Mouse (Mus musculus) liver (tissue): ENCODE results near the gene Orai2.
"Not testable (repeated sequence)": the region's sequence is repeated elsewhere in the genome, so short reads cannot be mapped to it uniquely, and the experiment has no call there.

Experiments
- DNase-seq: peaks from one replicate; pipeline ENCODE4 v3.0.0-alpha.2; 2020; ENCODE audit warnings: mixed read lengths

Orai2 gene

GRCm38 (mm10) chr5:136170512-136171362 is at the start of gene Orai2:
Gene Orai2, minus strand, starts transcription at chr5:136170713.
- peak; percentile 81 for DNase-seq

- DNase-seq: no peak
Observed at GRCm38 (mm10) chr5:136218585-136218984, 48.1 kb upstream of the Orai2 start.

GRCm38 (mm10) chr5:136217932-136218381 is 47.4 kb upstream of the Orai2 start:
- DNase-seq: no peak

- DNase-seq: no peak
Observed at GRCm38 (mm10) chr5:136217004-136217665, 46.6 kb upstream of the Orai2 start.

- DNase-seq: no peak
Observed at GRCm38 (mm10) chr5:136215958-136216357, 45.4 kb upstream of the Orai2 start.

DNA sequence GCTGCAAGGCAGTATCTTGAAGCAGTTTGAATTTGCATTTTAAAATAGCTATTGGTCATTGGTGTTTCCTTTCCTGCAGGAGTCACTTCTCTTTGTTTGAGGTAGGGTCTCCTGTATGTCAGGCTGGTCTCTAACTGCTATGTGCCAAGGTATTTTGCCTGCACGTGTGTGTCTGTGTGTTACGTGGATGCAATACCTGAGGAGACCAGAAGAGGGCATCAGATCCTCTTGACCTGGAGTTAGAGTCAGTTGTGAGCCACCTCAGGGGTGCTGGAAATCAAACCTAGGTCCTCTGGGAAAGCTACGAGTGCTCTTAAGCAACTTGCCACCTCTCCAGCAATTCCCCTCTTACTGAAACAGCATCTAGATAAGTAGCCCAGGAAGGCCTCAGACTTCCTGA is 44.7 kb upstream of the Orai2 start:
- DNase-seq: no peak

GRCm38 (mm10) chr5:136213716-136214115 is 43.2 kb upstream of the Orai2 start:
- DNase-seq: no peak

DNA sequence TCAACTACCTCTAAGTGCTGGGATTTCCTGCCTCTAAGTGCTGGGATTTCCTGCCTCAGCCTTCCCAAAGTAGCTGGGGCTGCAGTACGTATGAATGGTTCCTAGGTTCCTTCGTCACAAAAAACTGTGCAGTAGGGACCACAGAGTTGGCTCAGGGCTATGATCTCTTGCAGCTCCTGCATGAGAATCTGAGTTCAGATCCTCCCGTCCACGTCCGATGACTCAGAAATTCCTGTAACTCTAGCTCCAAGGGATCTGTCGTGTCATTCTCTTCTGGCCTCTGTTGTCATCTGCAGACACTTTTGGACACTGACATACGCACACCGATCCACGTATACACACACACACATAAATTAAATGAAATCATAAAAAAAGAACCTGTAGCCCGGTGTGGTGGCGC is 42.2 kb upstream of the Orai2 start:
- no peak for DNase-seq

GRCm38 (mm10) chr5:136211341-136212102 is 41.0 kb upstream of the Orai2 start:
- DNase-seq: not testable (repeated sequence)

- no peak for DNase-seq
Observed at GRCm38 (mm10) chr5:136210549-136210948, 40.0 kb upstream of the Orai2 start.

- peak; percentile 50 for DNase-seq
Observed at GRCm38 (mm10) chr5:136201832-136202231, 31.3 kb upstream of the Orai2 start.

- DNase-seq: no peak
Observed at GRCm38 (mm10) chr5:136199526-136199925, 29.0 kb upstream of the Orai2 start.

DNA sequence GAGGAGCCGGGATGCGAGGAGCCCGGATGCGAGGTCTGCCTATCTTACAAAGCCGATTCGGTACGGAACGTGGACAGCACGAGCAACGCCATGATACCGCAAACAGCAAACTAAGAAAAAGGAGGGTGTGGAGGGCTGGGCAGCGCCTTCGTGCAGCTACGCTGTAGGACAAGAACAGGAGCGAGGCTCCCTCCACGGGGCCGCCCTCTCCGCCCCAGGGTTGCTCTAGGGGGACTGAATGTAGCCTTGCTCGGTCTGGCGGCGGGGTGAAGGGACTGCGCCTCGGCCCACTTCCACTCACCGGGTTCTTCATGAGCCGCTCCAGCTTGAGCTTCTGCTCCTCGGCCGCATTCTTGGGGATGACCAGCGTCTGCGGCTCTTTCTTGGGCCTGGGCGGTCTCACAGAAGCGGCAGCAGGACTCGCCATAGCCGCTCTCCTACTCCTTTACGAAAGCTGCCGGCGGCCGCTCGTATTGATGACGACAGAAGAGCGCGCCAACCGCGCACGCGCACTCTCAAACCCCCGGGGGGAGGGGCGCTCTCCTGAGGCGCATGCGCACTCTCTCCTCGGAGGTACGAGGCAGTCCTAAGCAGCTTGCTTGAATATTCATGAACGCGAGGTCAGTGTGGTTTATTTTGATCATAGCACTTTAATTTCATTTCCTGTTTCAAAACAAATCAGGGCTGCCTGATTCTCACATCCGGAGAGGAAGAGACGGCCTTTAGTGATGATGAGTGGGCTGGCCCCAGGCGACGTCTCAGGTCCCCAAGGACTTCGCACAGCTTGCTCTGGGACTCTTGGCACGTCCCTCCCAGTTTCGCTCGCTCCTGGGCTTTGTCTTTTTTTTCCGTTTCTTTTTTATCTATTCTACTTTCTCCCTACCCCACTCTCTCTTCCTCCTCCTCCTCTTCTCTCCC is 28.2 kb upstream of the Orai2 start, which contains the start of gene Prkrip1:
TSS of gene Prkrip1 (minus strand) at position 490 of the 918 bp plus-strand sequence.
- peak; percentile 97 for DNase-seq

- DNase-seq: no peak
Observed at GRCm38 (mm10) chr5:136191870-136192269, 21.4 kb upstream of the Orai2 start.

DNA sequence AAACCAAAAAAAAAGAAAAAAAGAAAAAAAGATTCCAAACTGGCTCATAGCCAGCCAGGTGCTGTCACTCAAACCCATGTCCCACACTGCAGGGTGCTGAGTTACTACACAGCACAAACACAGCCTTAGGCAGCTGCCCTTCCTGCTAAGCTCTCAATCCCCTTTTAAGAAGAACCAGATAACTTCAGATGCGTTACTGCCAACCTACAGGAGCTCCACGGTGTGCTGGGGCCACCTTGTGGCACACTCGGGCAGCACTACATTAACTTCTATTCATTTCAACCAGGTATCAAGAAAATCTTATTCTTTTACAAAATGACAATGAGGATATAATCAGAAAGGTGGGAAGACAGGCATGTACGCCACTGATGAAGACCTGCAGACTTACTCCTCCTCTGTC is 16.2 kb upstream of the Orai2 start:
- peak; percentile 27 for DNase-seq

DNA sequence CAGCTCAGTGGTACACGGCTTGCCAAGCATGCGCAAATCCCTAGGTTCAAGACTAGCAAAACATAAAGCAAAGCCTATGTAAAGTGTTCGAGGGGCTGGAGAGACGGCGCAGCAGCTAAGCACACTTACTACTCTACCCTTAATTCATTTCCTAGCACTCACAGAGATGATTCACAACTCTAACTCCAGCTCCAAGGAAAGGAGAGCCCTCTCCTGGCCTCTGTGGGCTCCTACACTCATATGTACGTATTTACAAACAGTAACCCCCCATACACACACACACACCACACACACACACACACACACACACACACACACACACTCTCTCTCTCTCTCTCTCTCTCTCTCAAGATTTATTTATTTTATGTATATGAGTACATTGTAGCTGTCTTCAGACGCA is 13.3 kb upstream of the Orai2 start:
- DNase-seq: no peak

DNA sequence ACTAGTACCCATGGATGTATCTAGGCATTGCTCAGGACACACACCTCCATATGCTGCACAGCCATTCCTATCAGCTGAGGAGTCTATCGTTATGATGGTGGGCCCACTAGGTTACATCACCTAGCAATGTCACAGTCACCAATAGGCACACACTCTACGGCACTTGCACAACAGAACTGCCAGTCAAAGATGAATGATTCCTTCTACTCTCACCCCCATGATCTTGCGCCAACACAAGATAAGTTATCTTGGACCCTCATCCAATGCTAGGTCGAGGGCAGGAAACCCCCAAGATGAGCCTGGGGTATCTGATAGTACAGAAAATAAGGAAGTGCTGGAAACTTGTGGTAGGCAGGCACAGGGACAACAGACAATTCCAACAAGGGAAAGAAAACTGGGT is 12.3 kb upstream of the Orai2 start:
- no peak for DNase-seq

- no peak for DNase-seq
Observed at GRCm38 (mm10) chr5:136182049-136182448, 11.5 kb upstream of the Orai2 start.

DNA sequence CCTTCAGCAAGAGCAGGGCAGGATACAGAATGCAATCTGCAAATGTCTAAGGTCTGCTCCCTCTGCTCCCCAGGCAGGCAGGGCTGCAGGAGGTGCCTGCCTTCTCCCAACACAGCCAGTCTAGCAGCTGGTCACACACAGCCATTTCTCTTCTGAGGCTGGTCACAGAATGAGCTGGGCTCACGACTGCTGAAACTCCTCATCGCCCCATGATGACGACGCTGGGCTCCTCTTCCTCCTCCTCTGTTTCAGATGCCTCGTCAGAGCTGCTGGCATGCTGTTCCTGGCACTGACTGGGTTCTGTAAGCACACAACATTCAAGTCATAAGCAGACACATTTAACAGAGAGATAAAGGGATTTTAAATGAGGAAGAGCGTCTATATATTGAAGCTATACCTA is 10.7 kb upstream of the Orai2 start:
- no peak for DNase-seq

DNA sequence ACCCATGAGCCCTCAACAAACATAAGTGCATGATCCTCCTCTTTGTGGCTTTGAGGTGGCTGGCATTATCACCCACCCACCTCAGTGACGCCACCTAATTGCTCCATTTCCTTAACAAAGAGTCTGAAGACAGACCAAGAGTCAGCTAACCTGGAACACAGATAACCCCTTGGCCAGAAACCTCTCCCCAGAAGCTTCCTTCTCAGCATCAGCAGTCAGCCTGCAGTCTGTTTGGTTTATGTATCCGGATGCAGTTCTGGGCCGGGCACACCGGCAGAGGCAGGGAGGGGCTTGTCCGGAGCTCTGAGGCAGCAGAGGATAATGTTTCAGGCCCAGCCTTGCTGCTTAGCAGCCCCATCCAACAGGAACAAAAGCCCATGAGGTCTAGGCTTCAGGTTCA is 9.1 kb upstream of the Orai2 start:
- DNase-seq: no peak

DNA sequence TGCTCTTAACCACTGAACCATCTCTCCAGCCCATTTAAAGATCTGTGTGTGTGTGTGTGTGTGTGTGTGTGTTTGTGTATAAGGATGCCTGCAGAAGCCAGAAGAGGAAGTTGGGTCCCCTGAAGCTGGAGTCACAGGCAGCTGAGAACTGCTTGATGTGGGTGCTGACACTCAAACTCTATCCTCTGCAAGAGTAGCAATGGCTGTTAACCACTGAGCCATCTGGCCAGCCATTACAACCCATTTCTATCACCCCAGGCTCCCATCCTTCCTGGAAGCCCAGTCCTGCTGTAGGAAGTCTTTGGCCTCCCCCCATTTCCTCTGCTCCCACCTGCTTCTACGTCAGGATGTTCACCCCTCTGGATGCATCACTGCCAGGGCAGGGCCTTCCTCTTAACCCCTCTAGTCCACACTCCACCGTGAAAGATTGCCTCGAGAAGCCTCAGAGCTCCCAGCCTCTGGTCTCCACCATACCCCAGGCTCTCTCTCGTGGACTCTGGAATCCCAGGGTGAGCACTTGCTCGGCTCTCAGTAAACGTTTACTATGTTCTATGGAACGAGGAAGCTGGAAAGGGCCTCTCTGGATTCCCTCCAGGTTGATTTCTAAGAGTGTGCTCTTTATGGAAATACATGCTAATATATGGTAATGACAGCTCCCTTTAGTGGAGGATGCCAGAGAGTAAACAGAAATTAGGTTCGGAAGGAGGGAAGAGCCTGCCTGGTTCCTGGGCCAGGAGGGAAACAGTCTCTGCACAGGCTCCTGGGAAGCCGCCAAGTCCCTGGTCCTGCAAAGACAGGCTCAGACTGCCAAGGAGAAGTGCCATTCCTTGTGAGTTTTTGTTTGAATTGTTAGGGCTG is 3.3 kb upstream of the Orai2 start:
- no peak for DNase-seq
